Mouse (Mus musculus) urinary bladder, postnatal 10 days (tissue): ENCODE data around the gene Btbd18.
A peak's percentile ranks its signal among the peaks of the same experiment; 100 is the strongest.

Experiments
- DNase-seq: peaks from one replicate; pipeline ENCODE4 v3.0.0; 2022; ENCODE audit warnings: low spot score

Btbd18 gene

GRCm38 (mm10) chr2:84703497-84703896 lies 44.6 kb downstream of the Btbd18 start:
- DNase-seq = no peak

DNA sequence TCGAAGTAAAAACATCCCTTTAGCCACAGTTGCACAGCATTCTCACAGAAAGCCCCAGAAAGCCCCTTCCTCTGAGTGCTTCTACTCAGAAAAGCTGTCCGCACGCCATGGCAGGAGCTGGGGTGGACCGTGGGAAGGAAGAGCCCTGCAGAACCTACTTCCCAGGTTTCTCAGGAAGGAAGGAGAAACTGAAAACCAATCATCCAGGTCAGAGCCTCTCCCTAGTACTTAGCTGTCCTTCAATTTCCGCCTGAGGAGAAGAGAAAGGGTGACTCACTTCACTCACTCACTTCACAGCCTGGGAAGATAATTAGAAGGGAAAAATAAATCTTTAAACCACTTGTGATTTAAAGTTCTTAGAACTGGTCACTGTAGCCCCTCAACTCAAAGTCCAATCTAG lies 45.5 kb downstream of the Btbd18 start:
- no peak for DNase-seq

- no peak for DNase-seq
These were observed 46.4 kb downstream of the Btbd18 start for GRCm38 (mm10) chr2:84705295-84705694.

DNA sequence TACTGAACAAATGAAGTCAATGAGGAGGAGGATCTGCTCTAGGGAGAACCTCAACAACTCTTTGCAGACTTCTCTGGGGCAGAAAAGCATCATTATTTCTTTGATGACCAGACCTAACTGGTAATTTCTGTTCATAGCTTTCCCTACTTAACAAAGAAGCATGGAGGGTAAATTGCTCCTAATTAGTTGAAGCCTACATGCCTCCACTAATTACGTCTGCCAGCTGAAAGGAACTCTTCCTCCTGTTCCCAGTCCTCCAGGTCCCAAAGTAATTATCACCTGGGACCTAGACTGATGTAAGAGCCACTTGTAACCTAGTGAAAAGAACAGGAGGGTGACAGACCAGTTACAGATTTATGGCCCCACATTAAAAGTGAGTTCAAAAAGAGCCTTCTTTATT lies 48.6 kb downstream of the Btbd18 start:
- no peak for DNase-seq

- DNase-seq = no peak
These were observed 53.0 kb downstream of the Btbd18 start for GRCm38 (mm10) chr2:84711898-84712297.

DNA sequence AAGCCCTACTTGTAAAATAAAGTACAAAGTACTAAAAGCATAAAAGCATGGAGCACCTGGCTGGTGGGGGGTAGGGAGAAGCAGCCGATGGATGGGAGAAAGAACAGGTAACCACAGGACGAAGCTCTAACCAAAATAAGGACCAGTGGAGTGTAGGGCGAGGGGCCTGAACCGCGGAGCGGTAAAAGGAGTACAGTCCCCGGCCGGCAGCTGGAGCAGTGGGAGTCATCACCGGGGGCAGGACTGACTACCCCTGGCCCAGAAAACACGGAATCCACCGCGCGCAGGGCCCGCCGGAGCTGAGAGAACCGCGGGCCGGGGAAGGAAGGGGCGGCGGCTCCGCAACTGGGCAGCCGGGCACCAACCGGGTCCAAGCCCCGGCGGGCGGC lies 55.5 kb downstream of the Btbd18 start:
- DNase-seq = no peak

DNA sequence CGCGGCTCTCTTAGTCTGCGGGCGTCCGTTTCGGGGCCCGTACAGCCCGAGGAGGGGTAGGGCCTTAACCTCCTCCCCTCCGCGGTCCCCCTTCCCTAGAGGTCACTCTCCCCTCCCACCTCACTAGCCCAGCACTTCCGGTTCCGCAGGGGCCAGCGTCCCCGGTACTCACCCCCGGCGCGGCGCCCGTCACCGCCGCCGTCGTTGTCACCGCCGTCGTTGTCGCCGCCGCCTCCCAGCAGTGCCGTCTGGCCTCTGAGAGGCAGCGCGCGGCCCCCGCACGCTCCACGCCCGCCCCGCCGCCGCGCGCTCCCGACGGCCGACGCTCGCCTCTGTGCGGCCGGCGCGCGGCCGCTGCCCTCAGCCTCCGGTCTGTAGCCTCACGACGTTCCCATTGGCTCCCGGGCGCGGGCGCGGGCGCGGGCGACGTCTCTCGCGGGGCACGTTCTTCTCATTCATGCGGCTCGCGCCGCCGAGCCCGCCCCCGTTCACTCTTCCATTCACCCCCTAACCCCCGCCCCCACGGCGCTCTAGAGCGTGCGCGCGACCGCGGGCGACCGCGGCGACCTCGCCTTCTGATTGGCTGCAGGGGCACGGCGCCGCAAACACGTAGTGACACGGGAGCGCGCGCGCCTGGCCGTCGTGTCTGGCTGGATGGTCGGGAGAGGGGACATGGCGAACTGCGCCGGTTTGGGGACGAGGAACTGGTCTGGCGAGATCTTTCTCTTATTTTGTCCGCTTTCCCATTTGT lies 56.1 kb downstream of the Btbd18 start, which contains the start of gene Zdhhc5:
Gene Zdhhc5 (minus strand): TSS at position 370 of the 751 bp plus-strand sequence.
- peak; percentile 95 for DNase-seq

- DNase-seq = no peak
These were observed 56.9 kb downstream of the Btbd18 start for GRCm38 (mm10) chr2:84715562-84716361.

- no peak for DNase-seq
These were observed 57.8 kb downstream of the Btbd18 start for GRCm38 (mm10) chr2:84716423-84717355.

GRCm38 (mm10) chr2:84717357-84717756 lies 58.5 kb downstream of the Btbd18 start:
- DNase-seq = no peak
